Mouse (Mus musculus) monocyte, adult 5-6 weeks (primary cell): Measurements from ENCODE around the gene Sox21. TPM values are rescaled to one million over a fixed set of nuclear protein-coding genes. Genes with fewer than 3 reads are reported as not detected.

Experiments
- total RNA-seq: library from RNA; stranded (forward); fragments of 200-1000, 200-491, 200-594 nt; gene quantifications from 3 replicates; pipeline ENCODE4 v1.2.3, GENCODE M21; 2017

Sox21 gene
- total RNA-seq, 1 experiment from 2014 or later = not detected

Other genes starting within 250 kb of the Sox21 start
- not detected in 3 replicates for gene Dct, start 184.8 kb downstream of the Sox21 start, total RNA-seq
- gene Tgds, start 104.3 kb downstream of the Sox21 start, total RNA-seq = 9.3 to 26.2 TPM (median 25.2 TPM) in 3 replicates
- gene Gpr180, start 99.9 kb downstream of the Sox21 start, total RNA-seq = 9.7 to 15.5 TPM (median 11.2 TPM) in 3 replicates
- not detected in 3 replicates for gene Gm9376, start 29.9 kb upstream of the Sox21 start, total RNA-seq